Mouse (Mus musculus) heart, embryonic 10.5 days (tissue): Measurements from ENCODE around the gene Trappc11. TPM values are rescaled to one million over a fixed set of nuclear protein-coding genes. Genes with fewer than 3 reads are reported as not detected.

Experiments
- DNase-seq: peaks from one replicate; pipeline ENCODE4 v3.0.0-alpha.2; 2017; ENCODE audit warnings: low spot score
- H3K27ac ChIP-seq: fragments of 300-500 bp; sonication (generic); 2 replicates; pipeline ENCODE4 v1.5.1; 2016; ENCODE audit warnings: mild to moderate bottlenecking
- H3K27me3 ChIP-seq: fragments of 300-500 bp; sonication (generic); 2 replicates; pipeline ENCODE4 v1.6.1; 2016; ENCODE audit warnings: mild to moderate bottlenecking; ENCODE audit not compliant: poor library complexity, insufficient read depth, severe bottlenecking
- H3K36me3 ChIP-seq: fragments of 300-500 bp; sonication (generic); 2 replicates; pipeline ENCODE4 v1.6.1; 2016; ENCODE audit warnings: mild to moderate bottlenecking, moderate library complexity
- H3K4me1 ChIP-seq: fragments of 300-500 bp; sonication (generic); 2 replicates; pipeline ENCODE4 v1.6.1; 2016; ENCODE audit warnings: mild to moderate bottlenecking
- H3K4me3 ChIP-seq: fragments of 300-500 bp; sonication (generic); 2 replicates; pipeline ENCODE4 v1.5.1; 2016; ENCODE audit warnings: mild to moderate bottlenecking, moderate library complexity
- H3K9me3 ChIP-seq: fragments of 300-500 bp; sonication (generic); 2 replicates; pipeline ENCODE4 v1.6.1; 2016; ENCODE audit warnings: mild to moderate bottlenecking, moderate library complexity
- WGBS: fragments of 180-500 bp; shearing (Covaris S2); methylation state at CpG from one replicate; pipeline ENCODE4 v1.1.7; 2016; 5-methylcytosine and 5-hydroxymethylcytosine counted together
- polyA plus RNA-seq: library from polyadenylated mRNA; unstranded; fragments of >200 nt; fragmentation: Nextera tagmentation; extraction: Ambion mirVana; gene quantifications from 2 replicates; pipeline ENCODE4 v1.2.1, GENCODE M21; 2016

The Trappc11 gene
- polyA plus RNA-seq, 1 experiment from 2014 or later = 27.2 TPM

DNA sequence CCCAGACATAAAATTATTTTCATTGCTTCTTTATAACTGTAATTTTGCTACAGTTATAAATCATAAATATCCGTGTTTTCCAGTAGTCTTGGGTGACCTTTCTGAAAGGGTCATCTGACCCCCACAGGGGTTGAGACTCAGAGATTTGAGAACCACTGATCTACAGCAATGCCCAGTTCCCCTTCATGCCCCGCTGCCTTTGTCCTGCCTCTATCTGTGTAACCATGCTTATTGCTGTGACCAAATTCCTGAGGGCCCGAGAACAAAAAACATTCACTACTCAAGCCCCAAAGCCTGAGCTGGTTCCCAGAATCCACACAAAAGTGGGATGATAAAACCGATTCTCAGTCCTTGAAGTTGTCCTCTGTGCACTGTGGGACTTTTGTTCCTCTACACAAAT is 5.1 kb upstream of the Trappc11 start:
- peaks cover 36% of the 10 kb centered on the region for H3K36me3 ChIP-seq

GRCm38 (mm10) chr8:47528094-47528493 is 5.2 kb downstream of the Trappc11 start:
- no peaks in the 10 kb centered on the region for H3K27me3 ChIP-seq
- 92% methylated on average over 1 of the region's 1 CpGs for WGBS
- no peak overlapping the region for H3K27ac ChIP-seq
- peaks cover 59% of the 10 kb centered on the region for H3K36me3 ChIP-seq
- H3K4me3 ChIP-seq = no peak overlapping the region
- no peak for DNase-seq
- no peaks in the 10 kb centered on the region for H3K9me3 ChIP-seq
- H3K4me1 ChIP-seq = peaks cover 9% of the 10 kb centered on the region

More for the DNA sequence above, 5.1 kb upstream of the Trappc11 start:
- no peaks in the 10 kb centered on the region for H3K27me3 ChIP-seq
- no peaks in the 10 kb centered on the region for H3K9me3 ChIP-seq
- no peak for DNase-seq
- H3K27ac ChIP-seq = no peak overlapping the region
- H3K4me3 ChIP-seq = no peak overlapping the region
- H3K4me1 ChIP-seq = peaks cover 4% of the 10 kb centered on the region; the same call in 1 of the 2 replicates
- WGBS = 90% methylated on average over 4 of the region's 4 CpGs

DNA sequence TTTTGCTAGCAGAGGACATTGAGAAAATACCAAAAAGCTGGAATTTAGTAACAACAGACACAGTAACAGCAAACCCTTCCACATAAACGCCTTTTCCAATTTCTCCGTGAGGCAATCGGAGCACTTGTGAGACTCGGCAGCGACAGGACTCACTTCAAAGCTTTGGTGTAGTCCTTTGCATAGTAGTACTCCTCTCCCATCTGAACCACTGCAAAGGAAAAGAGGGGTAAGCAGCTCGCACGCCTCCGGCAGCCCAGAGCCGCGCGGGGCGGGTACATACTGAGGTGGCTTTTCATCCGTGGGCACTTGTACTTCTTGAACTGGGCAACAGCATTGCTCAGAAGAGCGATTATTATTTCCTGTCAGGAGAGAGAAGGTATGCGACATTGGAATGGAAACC is 19.7 kb downstream of the Trappc11 start:
- H3K9me3 ChIP-seq = no peaks in the 10 kb centered on the region
- 92% methylated on average over 15 of the region's 15 CpGs for WGBS
- DNase-seq = no peak
- H3K27me3 ChIP-seq = no peaks in the 10 kb centered on the region
- H3K27ac ChIP-seq = no peak overlapping the region
- no peak overlapping the region for H3K4me3 ChIP-seq
- H3K4me1 ChIP-seq = no peaks in the 10 kb centered on the region
- H3K36me3 ChIP-seq = peaks cover 75% of the 10 kb centered on the region

DNA sequence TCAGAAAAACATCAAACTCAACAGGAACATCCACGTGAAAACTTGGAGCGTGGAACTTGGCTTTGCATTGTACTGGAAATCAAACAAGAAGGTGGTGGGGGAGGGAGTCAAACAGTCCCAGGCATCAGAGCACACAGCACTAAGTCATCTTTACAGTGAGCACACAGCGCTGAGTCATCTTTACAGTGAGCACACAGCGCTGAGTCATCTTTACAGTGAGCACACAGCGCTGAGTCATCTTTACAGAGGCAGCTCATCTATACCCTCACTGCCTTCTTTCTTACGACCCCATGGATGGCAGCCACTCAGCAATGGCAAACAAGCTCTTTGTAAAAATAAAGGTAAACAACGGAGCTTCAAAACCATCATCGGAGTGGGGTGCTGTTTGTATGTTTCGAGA is 22.3 kb downstream of the Trappc11 start:
- WGBS = 90% methylated on average over 9 of the region's 9 CpGs

GRCm38 (mm10) chr8:47505431-47505830 is 27.8 kb downstream of the Trappc11 start:
- no peaks in the 10 kb centered on the region for H3K27me3 ChIP-seq
- H3K4me1 ChIP-seq = no peaks in the 10 kb centered on the region
- peaks cover 86% of the 10 kb centered on the region for H3K36me3 ChIP-seq
- no peaks in the 10 kb centered on the region for H3K9me3 ChIP-seq
- DNase-seq = peak; percentile 59
- WGBS = 90% methylated on average over 12 of the region's 12 CpGs
- H3K27ac ChIP-seq = no peak overlapping the region
- no peak overlapping the region for H3K4me3 ChIP-seq

More for the DNA sequence above, 22.3 kb downstream of the Trappc11 start:
- Histone ChIP-seq H3K4me1 (no peaks in the 10 kb centered on the region), H3K27me3 (no peaks in the 10 kb centered on the region), H3K9me3 (no peaks in the 10 kb centered on the region), H3K27ac (no peak overlapping the region), H3K36me3 (peaks cover 75% of the 10 kb centered on the region), H3K4me3 (no peak overlapping the region)
- DNase-seq = no peak

DNA sequence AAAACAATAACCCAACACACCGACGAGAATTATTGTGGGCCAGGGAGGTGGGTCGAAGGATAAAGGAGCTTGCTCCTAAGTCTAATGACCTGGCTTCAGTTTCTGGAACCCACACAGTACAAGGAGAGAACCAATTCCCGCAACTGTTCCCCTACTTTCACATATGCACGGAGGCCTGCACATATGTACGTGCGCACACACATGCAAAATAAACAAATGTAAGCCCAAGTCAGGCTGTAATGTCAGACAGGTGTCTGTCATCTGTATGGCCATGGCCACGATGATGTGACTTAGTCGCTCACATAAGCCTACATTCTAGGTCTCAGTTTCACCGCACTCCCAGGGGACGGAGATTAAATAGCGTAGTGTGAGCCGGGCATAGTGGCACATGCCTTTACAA is 30.7 kb downstream of the Trappc11 start:
- H3K4me3 ChIP-seq = no peak overlapping the region
- no peaks in the 10 kb centered on the region for H3K27me3 ChIP-seq
- no peak overlapping the region for H3K27ac ChIP-seq
- peak; percentile 67 for DNase-seq
- no peaks in the 10 kb centered on the region for H3K4me1 ChIP-seq
- peaks cover 93% of the 10 kb centered on the region for H3K36me3 ChIP-seq
- H3K9me3 ChIP-seq = no peaks in the 10 kb centered on the region
- WGBS = 95% methylated on average over 13 of the region's 13 CpGs

DNA sequence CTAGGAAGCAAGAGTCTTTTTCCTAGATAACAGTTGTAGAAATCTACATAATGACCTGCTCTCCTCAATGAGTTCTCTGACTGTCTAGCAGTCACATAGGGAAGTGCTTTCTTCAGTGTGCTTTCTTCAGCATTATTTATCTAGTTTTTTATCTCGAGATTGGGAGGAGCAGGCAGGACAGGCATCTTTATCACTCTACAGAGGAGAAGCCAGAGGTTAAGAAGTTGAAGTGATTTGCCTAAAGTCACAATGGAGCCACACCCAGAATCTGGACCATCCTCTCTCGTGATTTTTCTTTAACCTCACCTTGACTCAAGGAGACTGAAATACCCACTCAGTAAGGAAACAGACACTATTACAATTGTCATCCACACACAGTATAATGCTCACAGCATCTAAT is 31.3 kb downstream of the Trappc11 start:
- WGBS = 70% methylated on average over 2 of the region's 2 CpGs
- Histone ChIP-seq H3K27ac (no peak overlapping the region), H3K27me3 (no peaks in the 10 kb centered on the region), H3K36me3 (peaks cover 92% of the 10 kb centered on the region), H3K4me3 (no peak overlapping the region), H3K9me3 (no peaks in the 10 kb centered on the region), H3K4me1 (no peaks in the 10 kb centered on the region)
- DNase-seq = no peak

- DNase-seq = peak; percentile 42
- no peaks in the 10 kb centered on the region for H3K4me1 ChIP-seq
- no peaks in the 10 kb centered on the region for H3K9me3 ChIP-seq
- peaks cover 90% of the 10 kb centered on the region for H3K36me3 ChIP-seq
- WGBS = 74% methylated on average over 6 of the region's 6 CpGs
- no peak overlapping the region for H3K27ac ChIP-seq
- no peak overlapping the region for H3K4me3 ChIP-seq
- H3K27me3 ChIP-seq = no peaks in the 10 kb centered on the region
Measured at GRCm38 (mm10) chr8:47495428-47495827, 37.8 kb downstream of the Trappc11 start.

- 89% methylated on average over 12 of the region's 12 CpGs for WGBS
Measured at GRCm38 (mm10) chr8:47494602-47495153, 38.6 kb downstream of the Trappc11 start.

GRCm38 (mm10) chr8:47493106-47493505 is 40.2 kb downstream of the Trappc11 start:
- Histone ChIP-seq H3K27me3 (no peaks in the 10 kb centered on the region), H3K9me3 (no peaks in the 10 kb centered on the region), H3K4me3 (no peak overlapping the region), H3K27ac (no peak overlapping the region), H3K36me3 (peaks cover 78% of the 10 kb centered on the region), H3K4me1 (no peaks in the 10 kb centered on the region)
- 89% methylated on average over 12 of the region's 12 CpGs for WGBS
- DNase-seq = no peak

More at GRCm38 (mm10) chr8:47494602-47495153, 38.6 kb downstream of the Trappc11 start:
- Histone ChIP-seq H3K4me3 (no peak overlapping the region), H3K27me3 (no peaks in the 10 kb centered on the region), H3K27ac (no peak overlapping the region), H3K4me1 (no peaks in the 10 kb centered on the region), H3K9me3 (no peaks in the 10 kb centered on the region), H3K36me3 (peaks cover 86% of the 10 kb centered on the region)
- peak; percentile 36 for DNase-seq

DNA sequence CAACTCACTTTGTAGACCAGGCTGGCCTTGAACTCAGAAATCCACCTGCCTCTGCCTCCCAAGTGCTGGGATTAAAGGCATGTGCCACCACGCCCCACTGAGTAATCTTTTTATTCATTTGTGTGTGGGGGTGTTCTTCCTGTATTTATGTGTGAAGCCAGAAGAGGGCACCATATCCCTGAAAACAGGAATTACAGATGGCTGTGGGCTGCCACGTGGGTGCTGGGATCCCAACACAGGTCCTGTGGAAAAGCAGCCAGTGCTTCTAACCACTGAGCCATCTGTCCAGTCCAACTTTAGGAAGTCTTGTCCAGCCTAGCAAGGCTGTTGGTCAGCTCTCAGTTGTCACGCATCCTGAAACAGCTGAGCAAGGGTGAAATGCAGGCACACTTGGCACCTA is 46.0 kb downstream of the Trappc11 start:
- 90% methylated on average over 3 of the region's 3 CpGs for WGBS
- H3K27ac ChIP-seq = no peak overlapping the region
- H3K36me3 ChIP-seq = peaks cover 37% of the 10 kb centered on the region
- H3K27me3 ChIP-seq = no peaks in the 10 kb centered on the region
- no peak overlapping the region for H3K4me3 ChIP-seq
- no peak for DNase-seq
- no peaks in the 10 kb centered on the region for H3K4me1 ChIP-seq
- peaks cover 4% of the 10 kb centered on the region; the same call in 1 of the 2 replicates for H3K9me3 ChIP-seq

- H3K9me3 ChIP-seq = peaks cover 3% of the 10 kb centered on the region
- H3K27me3 ChIP-seq = no peaks in the 10 kb centered on the region
- WGBS = 79% methylated on average over 12 of the region's 12 CpGs
- no peak overlapping the region for H3K27ac ChIP-seq
- H3K4me1 ChIP-seq = no peaks in the 10 kb centered on the region
- H3K36me3 ChIP-seq = peaks cover 4% of the 10 kb centered on the region
- no peak for DNase-seq
- H3K4me3 ChIP-seq = no peak overlapping the region
Measured at GRCm38 (mm10) chr8:47482354-47483071, 50.8 kb downstream of the Trappc11 start.

GRCm38 (mm10) chr8:47480039-47480438 is 53.2 kb downstream of the Trappc11 start:
- DNase-seq = no peak
- 94% methylated on average over 7 of the region's 7 CpGs for WGBS
- Histone ChIP-seq H3K27me3 (no peaks in the 10 kb centered on the region), H3K27ac (no peak overlapping the region), H3K4me1 (no peaks in the 10 kb centered on the region), H3K4me3 (no peak overlapping the region), H3K36me3 (no peaks in the 10 kb centered on the region), H3K9me3 (no peaks in the 10 kb centered on the region; the same call in 1 of the 2 replicates)
